Mouse (Mus musculus): ENCODE measurements at regions not wholly inside any gene's neighbourhood (a gene's known extent, or its start where the extent isn't known, plus 50 kb on each side); places are given as distances from the start of the nearest gene placed in this dataset.

GRCm38 (mm10) chr2:128301709-128302108 is 175.9 kb downstream of the Bcl2l11 start:
- no peak for DNase-seq (ENCODE audit: low spot score in 2 of 2)

DNA sequence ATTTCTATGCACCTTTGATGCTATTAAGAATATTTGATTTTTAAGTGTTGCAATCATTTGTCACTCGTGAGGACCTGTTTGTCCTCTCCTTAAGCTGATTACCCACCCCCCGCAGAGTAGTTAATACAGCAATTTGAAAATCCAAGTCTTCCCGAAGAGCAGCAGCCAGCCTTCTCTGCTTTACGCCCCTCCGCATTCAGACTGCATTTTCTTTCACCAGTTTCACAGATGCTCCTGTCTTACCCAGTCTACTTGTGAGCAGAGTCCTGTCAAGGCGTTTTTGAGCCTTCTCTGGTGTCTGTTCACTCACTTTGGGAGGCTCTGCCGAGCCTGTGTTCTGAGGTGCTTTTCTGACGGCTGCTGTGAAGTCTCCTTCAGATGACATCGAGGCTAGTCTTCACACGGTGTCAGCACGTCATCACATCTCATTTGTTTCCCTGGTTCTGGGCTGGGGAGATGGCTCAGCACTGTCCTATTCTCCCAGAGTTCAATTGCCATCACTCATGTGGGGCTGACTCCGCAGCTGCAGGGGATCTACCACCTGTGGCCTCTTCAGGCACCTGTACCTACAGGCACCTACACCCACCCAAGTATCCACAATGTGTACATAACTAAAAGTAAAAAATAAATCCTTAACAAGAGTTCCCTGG is 178.3 kb downstream of the Bcl2l11 start:
- no peak for DNase-seq (ENCODE audit: low spot score in 2 of 2)

- DNase-seq (ENCODE audit: low spot score in 2 of 2), result no peak
Measured at GRCm38 (mm10) chr2:128306693-128307092, 180.9 kb downstream of the Bcl2l11 start.

DNA sequence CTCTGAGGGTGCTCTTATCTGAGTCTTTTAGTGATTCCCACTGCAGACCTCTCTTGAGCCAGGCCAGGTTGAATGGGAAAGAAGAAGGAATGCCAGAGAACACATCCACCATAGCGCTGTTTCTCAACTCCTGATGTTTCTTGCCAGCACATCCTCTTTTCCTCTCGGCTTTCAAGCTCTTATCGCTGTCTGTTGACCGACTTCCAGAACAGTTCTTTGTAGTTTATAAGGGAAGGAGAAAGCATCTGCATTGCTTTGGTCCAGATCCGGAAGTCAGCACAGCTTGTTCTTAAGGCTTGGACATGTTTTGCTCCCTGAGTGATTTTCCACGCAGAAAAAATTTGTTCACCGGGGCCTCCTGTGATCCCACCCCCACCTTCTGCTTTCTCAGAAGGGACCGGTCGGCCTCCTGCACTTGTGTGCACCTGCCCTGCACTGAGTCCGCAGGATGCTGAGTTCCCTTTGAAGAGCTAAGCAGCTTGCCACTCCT is 183.7 kb downstream of the Bcl2l11 start:
- no peak for DNase-seq (ENCODE audit: low spot score in 2 of 2)

DNA sequence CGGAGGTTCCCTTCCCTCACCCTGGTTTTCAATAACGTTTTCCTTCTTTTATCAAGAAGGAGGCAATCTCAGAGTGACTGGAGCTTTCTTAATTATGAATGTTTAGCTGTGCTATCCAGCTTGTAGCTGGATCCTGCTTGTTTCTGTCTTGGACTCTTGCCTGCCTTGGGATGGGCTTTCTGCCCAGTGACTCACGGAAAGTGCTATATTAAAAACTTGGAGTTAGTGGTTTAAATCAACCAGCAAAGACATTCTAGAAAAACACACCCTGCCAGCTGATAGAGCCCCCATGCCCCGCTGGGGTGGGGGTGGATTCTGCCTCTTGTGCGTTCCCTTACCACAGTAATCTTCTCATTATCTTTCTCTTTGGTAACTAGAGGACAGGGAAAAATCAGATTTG is 184.2 kb downstream of the Bcl2l11 start:
- DNase-seq (ENCODE audit: low spot score in 2 of 2), result no peak

GRCm38 (mm10) chr2:128312084-128312594 is 186.3 kb downstream of the Bcl2l11 start:
- DNase-seq (ENCODE audit: low spot score in 2 of 2), result peak in 1 of 2 experiments; percentile 21

- DNase-seq (ENCODE audit: low spot score in 2 of 2), result no peak
Measured at GRCm38 (mm10) chr2:128312659-128313581, 187.1 kb downstream of the Bcl2l11 start.

- no peak for DNase-seq (ENCODE audit: low spot score in 2 of 2)
Measured at GRCm38 (mm10) chr2:128313582-128313918, 187.7 kb downstream of the Bcl2l11 start.

- no peak for DNase-seq (ENCODE audit: low spot score in 2 of 2)
Measured at GRCm38 (mm10) chr2:128313948-128314347, 188.1 kb downstream of the Bcl2l11 start.

- no peak for DNase-seq (ENCODE audit: low spot score in 2 of 2)
Measured at GRCm38 (mm10) chr2:128316516-128316915, 190.7 kb downstream of the Bcl2l11 start.

DNA sequence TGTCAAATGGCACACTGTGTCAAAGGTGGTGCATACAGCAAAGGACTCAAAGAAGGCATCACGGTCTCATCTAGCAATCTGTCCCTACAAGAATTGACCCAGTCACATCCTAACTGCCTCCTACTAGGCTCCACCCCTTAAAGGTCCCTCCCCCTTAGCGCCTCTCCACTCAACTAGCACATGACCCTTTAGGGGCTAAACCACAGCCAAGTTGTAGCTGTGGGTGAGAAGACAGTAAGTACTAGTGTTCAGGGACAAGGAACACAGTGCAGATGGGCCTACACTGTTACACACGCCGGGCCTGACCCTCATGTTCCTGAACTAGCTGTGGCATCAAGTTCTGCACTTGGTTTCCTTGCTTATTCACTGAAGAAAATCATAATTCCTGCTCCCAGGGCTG is 192.4 kb downstream of the Bcl2l11 start:
- no peak for DNase-seq (ENCODE audit: low spot score in 2 of 2)

- no peak for DNase-seq (ENCODE audit: low spot score in 2 of 2)
Measured at GRCm38 (mm10) chr2:128318956-128319355, 193.1 kb downstream of the Bcl2l11 start.

DNA sequence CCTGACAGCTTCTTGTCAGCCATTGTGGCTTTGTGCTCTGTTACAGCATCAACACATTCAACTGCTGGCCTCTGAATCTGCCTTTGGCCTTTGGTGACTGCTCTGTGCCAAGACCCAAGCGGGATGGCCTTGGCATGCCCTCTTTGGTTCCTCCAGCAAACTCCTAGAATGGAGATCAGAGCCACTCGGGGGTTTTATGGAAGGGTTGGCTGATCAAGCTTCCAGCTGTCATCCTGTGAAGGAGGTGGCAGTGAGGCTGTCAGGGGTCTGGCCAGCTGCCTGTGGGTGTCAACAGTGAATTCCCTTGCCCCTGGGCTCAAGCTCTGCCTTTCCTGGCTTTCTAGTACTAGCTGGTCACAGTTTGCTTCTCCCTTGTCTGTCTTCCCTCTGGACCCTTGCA is 195.6 kb downstream of the Bcl2l11 start:
- no peak for DNase-seq (ENCODE audit: low spot score in 2 of 2)

GRCm38 (mm10) chr2:128324256-128325096 is 198.6 kb downstream of the Bcl2l11 start:
- no peak for DNase-seq (ENCODE audit: low spot score in 2 of 2)

DNA sequence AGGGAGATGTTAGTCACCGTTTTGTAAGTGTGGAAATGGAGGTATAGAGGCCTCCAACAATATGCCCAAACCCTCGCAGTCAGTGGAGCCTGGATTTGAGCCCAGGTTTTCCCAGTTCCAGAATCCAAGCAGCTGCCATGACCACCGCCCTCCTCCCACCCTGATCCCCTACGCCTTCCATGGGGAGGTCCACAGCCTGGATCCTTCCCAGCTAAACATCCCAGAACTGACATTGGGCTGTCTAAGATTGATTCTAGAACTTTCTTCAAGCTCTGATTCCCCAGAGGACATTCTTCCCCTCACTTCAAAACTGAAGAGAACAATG is 199.2 kb downstream of the Bcl2l11 start:
- no peak for DNase-seq (ENCODE audit: low spot score in 2 of 2)

DNA sequence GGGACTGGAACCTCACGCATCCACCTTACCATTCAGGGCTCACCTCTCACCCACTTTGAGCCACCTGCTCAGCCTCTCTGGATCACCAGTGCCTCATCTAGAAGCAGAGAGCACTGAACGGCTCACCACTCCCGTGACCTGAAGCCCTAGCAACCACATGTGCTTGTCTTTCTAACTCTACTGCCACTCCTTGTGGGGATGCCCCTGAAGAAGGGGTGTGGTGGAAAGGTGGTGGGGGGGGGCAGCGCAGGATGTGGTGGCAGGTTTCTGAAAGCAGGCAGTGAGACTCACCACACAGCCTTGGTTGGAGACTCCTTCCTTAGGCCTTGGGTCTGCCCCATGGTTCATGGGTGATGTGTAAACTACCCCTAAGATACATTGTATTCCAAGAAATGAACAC is 199.6 kb downstream of the Bcl2l11 start:
- peak; percentile 41 to 54 for DNase-seq (ENCODE audit: low spot score in 2 of 2)

- no peak for DNase-seq (ENCODE audit: low spot score in 2 of 2)
Measured at GRCm38 (mm10) chr2:128330833-128331232, 205.0 kb downstream of the Bcl2l11 start.

- DNase-seq (ENCODE audit: low spot score in 2 of 2), result no peak
Measured at GRCm38 (mm10) chr2:128331275-128331674, 205.4 kb downstream of the Bcl2l11 start.

GRCm38 (mm10) chr2:128331681-128332080 is 205.8 kb downstream of the Bcl2l11 start:
- no peak for DNase-seq (ENCODE audit: low spot score in 2 of 2)

GRCm38 (mm10) chr2:128333401-128334142 is 207.7 kb downstream of the Bcl2l11 start:
- no peak for DNase-seq (ENCODE audit: low spot score in 2 of 2)

DNA sequence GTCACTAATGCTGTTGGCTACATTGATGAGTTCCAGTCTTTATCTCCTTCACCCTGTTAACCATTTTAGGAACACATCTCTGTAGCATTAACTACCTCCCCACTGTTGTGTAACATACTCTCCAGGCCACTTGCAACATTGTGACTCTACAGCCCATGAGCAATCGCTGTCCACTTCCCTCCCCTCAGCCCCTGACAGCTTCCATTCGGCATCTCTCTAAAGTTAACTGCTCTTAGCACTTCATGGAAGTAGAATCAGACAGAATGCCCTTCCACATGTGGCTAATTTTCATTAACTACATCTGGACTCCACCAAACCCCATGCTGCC is 208.3 kb downstream of the Bcl2l11 start:
- no peak for DNase-seq (ENCODE audit: low spot score in 2 of 2)
